Mouse (Mus musculus) Patski (cell line): ENCODE data around the gene Pde1a. TPM values are rescaled to one million over a fixed set of nuclear protein-coding genes. Genes with fewer than 3 reads are reported as not detected.

Source experiments
- ATAC-seq: fragments of 100-300 bp; one replicate; pipeline ENCODE4 v1.8.0; 2021
- CTCF ChIA-PET: fragments of 350-600 bp; sonication (Branson Sonifier 250); formaldehyde crosslinking; loops from one replicate; lab custom pipeline; 2022; ENCODE audit warnings: inconsistent platforms; lab: Charles Lee
- POLR2A ChIA-PET: fragments of 350-600 bp; sonication (Branson Sonifier 250); formaldehyde crosslinking; loops from one replicate; lab custom pipeline; 2022; ENCODE audit warnings: antibody characterized with exemption, inconsistent platforms; lab: Charles Lee
- DNase-seq: peaks from one replicate; pipeline ENCODE4 v3.0.0-alpha.2; 2011; ENCODE audit warnings: low read depth, low spot score
- H3K27me3 ChIP-seq: fragments of 371-371 bp; one replicate; pipeline ENCODE4 v1.5.1; 2021
- CTCF ChIP-seq: fragments of 100-300 bp; IDR thresholded peaks from one replicate; pipeline ENCODE4 v1.5.1; 2021
- in situ Hi-C: fragments of 300-500 bp; cut with MboI; formaldehyde crosslinking; loops from 3 replicates; pipeline ENCODE4 v1.11.1; 2018; ENCODE audit warnings: low pct_unique_long_range_greater_than_20kb, mixed read lengths
- polyA plus RNA-seq: library from polyadenylated mRNA; unstranded; gene quantifications from one replicate; pipeline ENCODE4 v1.2.3, GENCODE M21; 2021

The Pde1a gene
- polyA plus RNA-seq, 1 experiment from 2014 or later: 16.8 TPM

GRCm38 (mm10) chr2:79999168-79999567, 130.1 kb downstream of the Pde1a start:
- CTCF ChIA-PET: no interaction called here
- ATAC-seq (no peak), DNase-seq (no peak)
- TF ChIP-seq CTCF: no peak
- in situ Hi-C loops: no loop called here
- H3K27me3 ChIP-seq: no peaks in the 10 kb centered on the region
- POLR2A ChIA-PET: interaction anchor here (0.6 kb wide), 1 partner anchor 21 kb away, joined by 7 read pairs; no protein-coding TSS in a partner anchor

GRCm38 (mm10) chr2:79998460-79998859, 130.8 kb downstream of the Pde1a start:
- in situ Hi-C loops: no loop called here

DNA sequence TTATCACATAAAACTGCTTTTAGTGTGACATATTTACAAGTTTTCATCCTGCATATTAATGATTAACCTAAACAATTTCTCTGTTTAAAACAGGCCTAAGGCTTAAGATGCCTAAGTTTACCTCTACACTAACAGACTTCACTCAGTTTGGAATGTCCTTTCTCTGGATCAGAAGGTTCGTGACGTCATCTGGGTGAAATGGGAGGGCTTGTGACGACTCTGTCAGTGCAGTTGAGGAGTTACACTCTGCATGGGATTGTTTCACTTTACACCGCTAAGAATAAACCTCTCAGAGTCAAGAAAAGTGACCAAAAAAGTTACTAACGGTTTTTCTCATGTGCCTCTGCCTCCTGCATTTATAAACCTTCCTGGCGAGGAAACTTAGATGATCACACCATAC, 137.6 kb downstream of the Pde1a start:
- DNase-seq (no peak), ATAC-seq (peak; percentile 94)
- in situ Hi-C loops: no loop called here
- ChIA-PET CTCF (no interaction called here), POLR2A (no interaction called here)
- H3K27me3 ChIP-seq: no peaks in the 10 kb centered on the region
- TF ChIP-seq CTCF: no peak

More at GRCm38 (mm10) chr2:79998460-79998859, 130.8 kb downstream of the Pde1a start:
- DNase-seq (no peak), ATAC-seq (no peak)
- ChIA-PET CTCF (no interaction called here), POLR2A (no interaction called here)
- no peak for TF ChIP-seq CTCF
- no peaks in the 10 kb centered on the region for H3K27me3 ChIP-seq

- H3K27me3 ChIP-seq: no peaks in the 10 kb centered on the region
- ChIA-PET POLR2A (no interaction called here), CTCF (no interaction called here)
- in situ Hi-C loops: no loop called here
- DNase-seq: no peak
- TF ChIP-seq CTCF: no peak
- ATAC-seq: no peak
These were observed 145.5 kb downstream of the Pde1a start for GRCm38 (mm10) chr2:79983778-79984177.

- in situ Hi-C loops: no loop called here
- ChIA-PET POLR2A (no interaction called here), CTCF (no interaction called here)
- DNase-seq (peak; percentile 73), ATAC-seq (peak; percentile 82)
- TF ChIP-seq CTCF: no peak
- H3K27me3 ChIP-seq: no peaks in the 10 kb centered on the region
These were observed 146.0 kb downstream of the Pde1a start for GRCm38 (mm10) chr2:79983222-79983632.

GRCm38 (mm10) chr2:79981781-79982180, 147.5 kb downstream of the Pde1a start:
- H3K27me3 ChIP-seq: no peaks in the 10 kb centered on the region
- DNase-seq (no peak), ATAC-seq (no peak)
- in situ Hi-C loops: no loop called here
- no peak for TF ChIP-seq CTCF
- CTCF ChIA-PET: interaction anchor here (0.8 kb wide), 1 partner anchor 13 kb away, joined by 3 read pairs; no protein-coding TSS in a partner anchor
- POLR2A ChIA-PET: no interaction called here

GRCm38 (mm10) chr2:79978992-79979391, 150.3 kb downstream of the Pde1a start:
- TF ChIP-seq CTCF: no peak
- no peak for ATAC-seq
- ChIA-PET CTCF (no interaction called here), POLR2A (no interaction called here)
- in situ Hi-C loops: loop anchor here (5.0 kb wide), 1 partner anchor 283 kb away; no protein-coding TSS in a partner anchor
- no peak for DNase-seq
- no peaks in the 10 kb centered on the region for H3K27me3 ChIP-seq

- DNase-seq (no peak), ATAC-seq (no peak)
- ChIA-PET POLR2A (no interaction called here), CTCF (no interaction called here)
- in situ Hi-C loops: loop anchor here (5.0 kb wide), 1 partner anchor 285 kb away; no protein-coding TSS in a partner anchor
- no peak for TF ChIP-seq CTCF
- no peaks in the 10 kb centered on the region for H3K27me3 ChIP-seq
These were observed 152.0 kb downstream of the Pde1a start for GRCm38 (mm10) chr2:79977259-79977658.

DNA sequence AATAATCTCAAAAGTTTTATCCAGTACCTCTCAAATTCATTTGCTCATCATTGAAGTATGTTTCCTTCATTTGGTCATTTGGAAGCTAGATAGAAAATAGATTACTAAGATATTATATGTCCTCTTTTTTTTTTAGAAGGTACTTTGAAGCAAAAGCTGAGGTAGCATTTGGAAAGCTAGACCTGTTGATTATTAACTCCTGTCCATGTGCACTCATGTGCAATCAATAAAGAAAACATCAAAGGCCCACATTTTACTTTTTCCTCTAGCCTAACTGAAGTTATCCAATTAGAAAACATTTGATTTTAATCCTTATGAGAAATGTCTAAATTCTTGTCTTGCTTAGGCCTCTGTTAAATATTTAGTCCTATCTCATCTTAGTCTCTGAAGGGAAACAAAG, 153.3 kb downstream of the Pde1a start:
- ATAC-seq (no peak), DNase-seq (no peak)
- no peaks in the 10 kb centered on the region for H3K27me3 ChIP-seq
- POLR2A ChIA-PET: no interaction called here
- no peak for TF ChIP-seq CTCF
- in situ Hi-C loops: loop anchor here (5.0 kb wide), 1 partner anchor 286 kb away; no protein-coding TSS in a partner anchor
- CTCF ChIA-PET: interaction anchor here (1.0 kb wide), 1 partner anchor 14 kb away, joined by 3 read pairs; no protein-coding TSS in a partner anchor

GRCm38 (mm10) chr2:79972271-79972670, 157.0 kb downstream of the Pde1a start:
- TF ChIP-seq CTCF: no peak
- H3K27me3 ChIP-seq: no peaks in the 10 kb centered on the region
- POLR2A ChIA-PET: no interaction called here
- no peak for DNase-seq
- CTCF ChIA-PET: no interaction called here
- in situ Hi-C loops: no loop called here
- no peak for ATAC-seq

DNA sequence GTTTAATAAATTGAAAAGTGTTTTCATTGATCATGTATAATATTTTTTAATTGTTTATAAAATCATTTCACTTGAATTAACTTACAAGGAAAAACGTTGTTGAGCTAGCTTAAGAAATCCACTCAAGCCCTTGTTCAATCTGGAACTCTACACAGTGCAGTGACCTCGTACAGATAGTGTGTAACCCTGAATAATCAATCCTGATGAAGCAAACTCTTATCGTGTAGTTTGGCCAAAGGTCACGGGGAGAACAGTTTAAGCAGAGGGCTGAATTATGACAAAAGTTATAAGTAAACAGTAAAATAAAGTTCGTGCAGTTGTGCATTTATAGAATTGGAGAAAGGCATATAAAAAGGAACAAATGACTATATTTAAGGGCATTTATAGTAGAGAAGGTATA, 159.7 kb downstream of the Pde1a start:
- DNase-seq (no peak), ATAC-seq (no peak)
- POLR2A ChIA-PET: no interaction called here
- H3K27me3 ChIP-seq: no peaks in the 10 kb centered on the region
- in situ Hi-C loops: no loop called here
- TF ChIP-seq CTCF: no peak
- CTCF ChIA-PET: no interaction called here
